Mouse (Mus musculus): ENCODE measurements around the gene Slc35b2.

The Slc35b2 gene

GRCm38 (mm10) chr17:45606992-45607879 is 43.6 kb downstream of the Slc35b2 start:
- DNase-seq = no peak

GRCm38 (mm10) chr17:45608396-45608795 is 44.7 kb downstream of the Slc35b2 start:
- DNase-seq = no peak

GRCm38 (mm10) chr17:45610144-45610866 is 46.6 kb downstream of the Slc35b2 start:
- no peak for DNase-seq

GRCm38 (mm10) chr17:45612008-45612407 is 48.3 kb downstream of the Slc35b2 start:
- DNase-seq = no peak

GRCm38 (mm10) chr17:45612921-45613320 is 49.2 kb downstream of the Slc35b2 start:
- no peak for DNase-seq

GRCm38 (mm10) chr17:45616046-45616650 is 52.5 kb downstream of the Slc35b2 start:
- no peak for DNase-seq

GRCm38 (mm10) chr17:45616679-45617078 is 53.0 kb downstream of the Slc35b2 start:
- DNase-seq = no peak
